Mouse (Mus musculus): ENCODE data around the gene Ets1.

GRCm38 (mm10) chr9:32594346-32594745 lies 41.7 kb upstream of the Ets1 start:
- TF ChIP-seq POLR2A (IDR thresholded peaks at IDR 0.05; ENCODE audit: borderline replicate concordance, insufficient read depth, low read length) (no peak), CTCF (IDR thresholded peaks at IDR 0.05; ENCODE audit: borderline replicate concordance, insufficient read depth, low read depth, low read length) (no peak)

Measured in cerebellum, adult 2 months (tissue).